Mouse (Mus musculus) lung, adult 2 months (tissue): ENCODE data around the gene Vps26b.

ENCODE experiments used
- CTCF ChIP-seq: fragments of 200-500 bp; IDR thresholded peaks from 2 replicates; pipeline ENCODE4 v1.5.1; 2011; ENCODE audit warnings: mild to moderate bottlenecking, low read length, control low read depth; ENCODE audit not compliant: insufficient read depth
- POLR2A ChIP-seq: fragments of 200-500 bp; IDR thresholded peaks from 2 replicates; pipeline ENCODE4 v1.6.1; 2011; ENCODE audit warnings: low read depth, mild to moderate bottlenecking, control low read depth, low read length, borderline replicate concordance; ENCODE audit errors: extremely low read depth

- TF ChIP-seq CTCF (no peak), POLR2A (no peak)
These were observed 24.6 kb downstream of the Vps26b start for GRCm38 (mm10) chr9:27005231-27005630.
